Mouse (Mus musculus) skeletal muscle tissue, adult 2 months (tissue): ENCODE measurements at regions not wholly inside any gene's neighbourhood (a gene's known extent, or its start where the extent isn't known, plus 50 kb on each side); places are given as distances from the start of the nearest gene placed in this dataset.

Experiments used
- DNase-seq: peaks from one replicate; pipeline ENCODE4 v3.0.0-alpha.2; 2012; ENCODE audit warnings: low read depth, low spot score

GRCm38 (mm10) chr1:23207843-23208242, 105.8 kb upstream of the 4933415F23Rik start:
- DNase-seq = no peak

GRCm38 (mm10) chr1:23207024-23207423, 105.0 kb upstream of the 4933415F23Rik start:
- no peak for DNase-seq

- DNase-seq = peak; percentile 29
Measured at GRCm38 (mm10) chr1:23202511-23203435, 100.7 kb upstream of the 4933415F23Rik start.

- no peak for DNase-seq
Measured at GRCm38 (mm10) chr1:23200460-23200859, 98.4 kb upstream of the 4933415F23Rik start.

- no peak for DNase-seq
Measured at GRCm38 (mm10) chr1:23190316-23191005, 88.4 kb upstream of the 4933415F23Rik start.

GRCm38 (mm10) chr1:23189790-23190189, 87.7 kb upstream of the 4933415F23Rik start:
- no peak for DNase-seq

- DNase-seq = no peak
Measured at GRCm38 (mm10) chr1:23188216-23188615, 86.2 kb upstream of the 4933415F23Rik start.

GRCm38 (mm10) chr1:23187446-23188206, 85.6 kb upstream of the 4933415F23Rik start:
- peak; percentile 81 for DNase-seq

GRCm38 (mm10) chr1:23184728-23185127, 82.7 kb upstream of the 4933415F23Rik start:
- DNase-seq = no peak

GRCm38 (mm10) chr1:23182541-23182940, 80.5 kb upstream of the 4933415F23Rik start:
- no peak for DNase-seq

GRCm38 (mm10) chr1:23178335-23178974, 76.4 kb upstream of the 4933415F23Rik start:
- no peak for DNase-seq

GRCm38 (mm10) chr1:23174022-23174421, 72.0 kb upstream of the 4933415F23Rik start:
- no peak for DNase-seq

- peak; percentile 6 for DNase-seq
Measured at GRCm38 (mm10) chr1:23173054-23173802, 71.2 kb upstream of the 4933415F23Rik start.

GRCm38 (mm10) chr1:23171336-23171735, 69.3 kb upstream of the 4933415F23Rik start:
- no peak for DNase-seq

GRCm38 (mm10) chr1:23170711-23171110, 68.7 kb upstream of the 4933415F23Rik start:
- no peak for DNase-seq

GRCm38 (mm10) chr1:23168504-23168903, 66.5 kb upstream of the 4933415F23Rik start:
- DNase-seq = no peak

GRCm38 (mm10) chr1:23163371-23163935, 61.4 kb upstream of the 4933415F23Rik start:
- DNase-seq = no peak

- DNase-seq = no peak
Measured at GRCm38 (mm10) chr1:23162766-23163165, 60.7 kb upstream of the 4933415F23Rik start.
